Mouse (Mus musculus): ENCODE results near the gene Fam171a1.

GRCm38 (mm10) chr2:3200422-3200821 lies 86.4 kb downstream of the Fam171a1 start:
- no peak for TF ChIP-seq EP300 (IDR thresholded peaks at IDR 0.05)
- TF ChIP-seq CTCF (IDR thresholded peaks at IDR 0.05) = no peak

Data from lung, postnatal 0 days (tissue).